Mouse (Mus musculus): ENCODE measurements at regions not wholly inside any gene's neighbourhood (a gene's known extent, or its start where the extent isn't known, plus 50 kb on each side); places are given as distances from the start of the nearest gene placed in this dataset.

GRCm38 (mm10) chr4:34105251-34105650, 55.3 kb upstream of the Spaca1 start:
- H3K27me3 ChIP-seq (ENCODE audit: poor library complexity, severe bottlenecking), result no peaks in the 10 kb centered on the region
- H3K36me3 ChIP-seq (replicated peaks), result no peaks in the 10 kb centered on the region
- WGBS, result 93% methylated on average over 2 of the region's 2 CpGs
- H3K27ac ChIP-seq, result no peak overlapping the region
- no peaks in the 10 kb centered on the region for H3K4me1 ChIP-seq
- no peak overlapping the region for H3K4me3 ChIP-seq
- no peak for DNase-seq (ENCODE audit: extremely low spot score, low spot score)
- H3K9me3 ChIP-seq, result peaks cover 22% of the 10 kb centered on the region

GRCm38 (mm10) chr4:34114323-34114722, 64.3 kb upstream of the Spaca1 start:
- Histone ChIP-seq H3K27ac (no peak overlapping the region), H3K9me3 (no peaks in the 10 kb centered on the region), H3K4me1 (no peaks in the 10 kb centered on the region), H3K36me3 (replicated peaks) (no peaks in the 10 kb centered on the region), H3K4me3 (no peak overlapping the region), H3K27me3 (ENCODE audit: poor library complexity, severe bottlenecking) (no peaks in the 10 kb centered on the region)
- WGBS, result 87% methylated on average over 6 of the region's 6 CpGs
- no peak for DNase-seq (ENCODE audit: extremely low spot score, low spot score)

- Histone ChIP-seq H3K27me3 (ENCODE audit: poor library complexity, severe bottlenecking) (no peaks in the 10 kb centered on the region), H3K27ac (no peak overlapping the region), H3K9me3 (no peaks in the 10 kb centered on the region), H3K36me3 (replicated peaks) (no peaks in the 10 kb centered on the region), H3K4me3 (no peak overlapping the region), H3K4me1 (no peaks in the 10 kb centered on the region)
- DNase-seq (ENCODE audit: extremely low spot score, low spot score), result no peak
- WGBS, result 95% methylated on average over 1 of the region's 1 CpGs
These were observed 67.1 kb upstream of the Spaca1 start for GRCm38 (mm10) chr4:34117086-34117485.

- Histone ChIP-seq H3K9me3 (no peaks in the 10 kb centered on the region), H3K4me1 (no peaks in the 10 kb centered on the region), H3K27ac (no peak overlapping the region), H3K36me3 (replicated peaks) (no peaks in the 10 kb centered on the region), H3K4me3 (no peak overlapping the region), H3K27me3 (ENCODE audit: poor library complexity, severe bottlenecking) (no peaks in the 10 kb centered on the region)
- no peak for DNase-seq (ENCODE audit: extremely low spot score, low spot score)
- 86% methylated on average over 9 of the region's 9 CpGs for WGBS
These were observed 73.0 kb upstream of the Spaca1 start for GRCm38 (mm10) chr4:34122959-34123520.

GRCm38 (mm10) chr4:34128224-34128623, 78.2 kb upstream of the Spaca1 start:
- H3K27ac ChIP-seq, result no peak overlapping the region
- no peaks in the 10 kb centered on the region for H3K36me3 ChIP-seq (replicated peaks)
- no peaks in the 10 kb centered on the region for H3K9me3 ChIP-seq
- 77% methylated on average over 4 of the region's 4 CpGs for WGBS
- no peak overlapping the region for H3K4me3 ChIP-seq
- H3K27me3 ChIP-seq (ENCODE audit: poor library complexity, severe bottlenecking), result no peaks in the 10 kb centered on the region
- H3K4me1 ChIP-seq, result no peaks in the 10 kb centered on the region
- no peak for DNase-seq (ENCODE audit: extremely low spot score, low spot score)

GRCm38 (mm10) chr4:34146133-34146867, 96.3 kb upstream of the Spaca1 start:
- DNase-seq (ENCODE audit: extremely low spot score, low spot score), result no peak
- H3K27me3 ChIP-seq (ENCODE audit: poor library complexity, severe bottlenecking), result no peaks in the 10 kb centered on the region
- H3K4me1 ChIP-seq, result no peaks in the 10 kb centered on the region
- 90% methylated on average over 2 of the region's 2 CpGs for WGBS
- H3K9me3 ChIP-seq, result no peaks in the 10 kb centered on the region
- no peak overlapping the region for H3K4me3 ChIP-seq
- no peaks in the 10 kb centered on the region for H3K36me3 ChIP-seq (replicated peaks)
- H3K27ac ChIP-seq, result no peak overlapping the region

GRCm38 (mm10) chr4:34148956-34149739, 99.2 kb upstream of the Spaca1 start:
- no peaks in the 10 kb centered on the region for H3K9me3 ChIP-seq
- WGBS, result 76% methylated on average over 5 of the region's 5 CpGs
- no peak overlapping the region for H3K27ac ChIP-seq
- H3K4me3 ChIP-seq, result no peak overlapping the region
- no peaks in the 10 kb centered on the region for H3K36me3 ChIP-seq (replicated peaks)
- no peaks in the 10 kb centered on the region for H3K4me1 ChIP-seq
- H3K27me3 ChIP-seq (ENCODE audit: poor library complexity, severe bottlenecking), result no peaks in the 10 kb centered on the region
- DNase-seq (ENCODE audit: extremely low spot score, low spot score), result no peak

GRCm38 (mm10) chr4:34151605-34152347, 101.8 kb upstream of the Spaca1 start:
- DNase-seq (ENCODE audit: extremely low spot score, low spot score), result no peak
- Histone ChIP-seq H3K4me3 (no peak overlapping the region), H3K27ac (no peak overlapping the region), H3K27me3 (ENCODE audit: poor library complexity, severe bottlenecking) (no peaks in the 10 kb centered on the region), H3K36me3 (replicated peaks) (no peaks in the 10 kb centered on the region), H3K9me3 (no peaks in the 10 kb centered on the region), H3K4me1 (no peaks in the 10 kb centered on the region)
- WGBS, result 87% methylated on average over 10 of the region's 10 CpGs

- no peaks in the 10 kb centered on the region for H3K36me3 ChIP-seq (replicated peaks)
- no peak for DNase-seq (ENCODE audit: extremely low spot score, low spot score)
- no peaks in the 10 kb centered on the region for H3K9me3 ChIP-seq
- 89% methylated on average over 6 of the region's 6 CpGs for WGBS
- H3K4me3 ChIP-seq, result no peak overlapping the region
- H3K27ac ChIP-seq, result no peak overlapping the region
- no peaks in the 10 kb centered on the region for H3K27me3 ChIP-seq (ENCODE audit: poor library complexity, severe bottlenecking)
- H3K4me1 ChIP-seq, result no peaks in the 10 kb centered on the region
These were observed 105.5 kb upstream of the Spaca1 start for GRCm38 (mm10) chr4:34155501-34155900.

- no peak for DNase-seq (ENCODE audit: extremely low spot score, low spot score)
- Histone ChIP-seq H3K36me3 (replicated peaks) (no peaks in the 10 kb centered on the region), H3K4me1 (no peaks in the 10 kb centered on the region), H3K9me3 (no peaks in the 10 kb centered on the region), H3K27me3 (ENCODE audit: poor library complexity, severe bottlenecking) (no peaks in the 10 kb centered on the region), H3K4me3 (no peak overlapping the region), H3K27ac (no peak overlapping the region)
- WGBS, result 97% methylated on average over 6 of the region's 6 CpGs
These were observed 108.0 kb upstream of the Spaca1 start for GRCm38 (mm10) chr4:34157818-34158511.

- H3K9me3 ChIP-seq, result no peaks in the 10 kb centered on the region
- no peak overlapping the region for H3K4me3 ChIP-seq
- DNase-seq (ENCODE audit: extremely low spot score, low spot score), result no peak
- no peaks in the 10 kb centered on the region for H3K4me1 ChIP-seq
- no peaks in the 10 kb centered on the region for H3K36me3 ChIP-seq (replicated peaks)
- H3K27ac ChIP-seq, result no peak overlapping the region
- WGBS, result 88% methylated on average over 4 of the region's 4 CpGs
- no peaks in the 10 kb centered on the region for H3K27me3 ChIP-seq (ENCODE audit: poor library complexity, severe bottlenecking)
These were observed 121.4 kb upstream of the Spaca1 start for GRCm38 (mm10) chr4:34171265-34171862.

GRCm38 (mm10) chr4:34172000-34172399, 122.0 kb upstream of the Spaca1 start:
- H3K27ac ChIP-seq, result no peak overlapping the region

More at GRCm38 (mm10) chr4:34172000-34172399, 122.0 kb upstream of the Spaca1 start:
- Histone ChIP-seq H3K27me3 (ENCODE audit: poor library complexity, severe bottlenecking) (no peaks in the 10 kb centered on the region), H3K36me3 (replicated peaks) (no peaks in the 10 kb centered on the region), H3K4me1 (no peaks in the 10 kb centered on the region), H3K9me3 (no peaks in the 10 kb centered on the region), H3K4me3 (no peak overlapping the region)
- DNase-seq (ENCODE audit: extremely low spot score, low spot score), result no peak
- WGBS, result 82% methylated on average over 3 of the region's 3 CpGs

Measured in forebrain, embryonic 10.5 days (tissue).